Mouse (Mus musculus) frontal cortex, postnatal 25 days (tissue): ENCODE results near the gene Ppp1r1a.

Experiments
- DNase-seq, 2 experiments: peaks; one replicate each; pipeline ENCODE4 v3.0.0; 2022; ENCODE audit warnings: low spot score in 2 of 2

Gene Ppp1r1a

GRCm38 (mm10) chr15:103514914-103515313 lies 22.9 kb downstream of the Ppp1r1a start:
- no peak for DNase-seq

GRCm38 (mm10) chr15:103514119-103514518 lies 23.7 kb downstream of the Ppp1r1a start:
- DNase-seq, result peak in 1 of 2 experiments; percentile 64

- DNase-seq, result no peak
Observed at GRCm38 (mm10) chr15:103513621-103514031, 24.2 kb downstream of the Ppp1r1a start.

- DNase-seq, result no peak
Observed at GRCm38 (mm10) chr15:103511652-103512051, 26.2 kb downstream of the Ppp1r1a start.

GRCm38 (mm10) chr15:103509317-103509716 lies 28.5 kb downstream of the Ppp1r1a start:
- DNase-seq, result no peak

- no peak for DNase-seq
Observed at GRCm38 (mm10) chr15:103503660-103504059, 34.1 kb downstream of the Ppp1r1a start.

GRCm38 (mm10) chr15:103503251-103503600 lies 34.6 kb downstream of the Ppp1r1a start:
- no peak for DNase-seq

GRCm38 (mm10) chr15:103502435-103503250 lies 35.2 kb downstream of the Ppp1r1a start, which contains the start of gene Pde1b:
TSS of gene Pde1b (plus strand) at chr15:103503034.
- peak in 1 of 2 experiments; percentile 36 for DNase-seq

GRCm38 (mm10) chr15:103501186-103501585 lies 36.6 kb downstream of the Ppp1r1a start:
- DNase-seq, result no peak

- DNase-seq, result no peak
Observed at GRCm38 (mm10) chr15:103500723-103501122, 37.1 kb downstream of the Ppp1r1a start.

- DNase-seq, result no peak
Observed at GRCm38 (mm10) chr15:103498157-103498556, 39.6 kb downstream of the Ppp1r1a start.

- no peak for DNase-seq
Observed at GRCm38 (mm10) chr15:103496204-103497140, 41.3 kb downstream of the Ppp1r1a start.

GRCm38 (mm10) chr15:103488336-103488735 lies 49.5 kb downstream of the Ppp1r1a start:
- DNase-seq, result no peak

- no peak for DNase-seq
Observed at GRCm38 (mm10) chr15:103486658-103487057, 51.1 kb downstream of the Ppp1r1a start.

GRCm38 (mm10) chr15:103485106-103485505 lies 52.7 kb downstream of the Ppp1r1a start:
- no peak for DNase-seq

- DNase-seq, result no peak
Observed at GRCm38 (mm10) chr15:103484490-103484889, 53.3 kb downstream of the Ppp1r1a start.

- no peak for DNase-seq
Observed at GRCm38 (mm10) chr15:103482488-103482887, 55.3 kb downstream of the Ppp1r1a start.
